Comparison of ENCODE assay signal across 9 mouse cellular contexts in genomic region chr7:16491759-16492158, GRCm38 (mm10). TPM values are rescaled to one million over a fixed set of nuclear protein-coding genes. Genes with fewer than 3 reads are reported as not detected.
A peak's percentile ranks its signal among the peaks of the same experiment; 100 is the strongest.
DNase-seq lines count a peak whose midpoint lies in the region; ATAC-seq lines count a peak whose summit lies in the region.
"Had no signal": no experiment of that assay in that cellular context is flagged by ENCODE, and none has a peak within 500 bp of the region (broad histone marks: within the 10 kb centered on the region; RNA-seq: fewer than 3 reads in every experiment).

No protein-coding gene starts in this region.

- peak; percentile 46 for ATAC-seq in hindbrain, embryonic 13.5 days (ENCODE audit: low FRiP score)
- peak; percentile 80 for ATAC-seq in megakaryocyte-erythroid progenitor cell, adult 5-6 weeks (replicated peaks; ENCODE audit: low FRiP score, low TSS enrichment, poor library complexity, severe bottlenecking)

- H3K27ac ChIP-seq in forebrain, embryonic 10.5 days = no peak overlapping the region
- H3K27ac ChIP-seq in hindbrain, embryonic 13.5 days = no peak overlapping the region
- H3K27ac ChIP-seq: limb, embryonic 12.5 days had no signal

- H3K4me1 ChIP-seq in forebrain, embryonic 10.5 days = no peaks in the 10 kb centered on the region
- H3K4me1 ChIP-seq in hindbrain, embryonic 13.5 days (replicated peaks) = no peaks in the 10 kb centered on the region
- H3K4me1 ChIP-seq: limb, embryonic 12.5 days had no signal

- H3K27me3 ChIP-seq in forebrain, embryonic 10.5 days (ENCODE audit: poor library complexity, severe bottlenecking) = no peaks in the 10 kb centered on the region
- no peaks in the 10 kb centered on the region for H3K27me3 ChIP-seq in hindbrain, embryonic 13.5 days
- H3K27me3 ChIP-seq: limb, embryonic 12.5 days had no signal

- H3K9me3 ChIP-seq in forebrain, embryonic 10.5 days = no peaks in the 10 kb centered on the region
- H3K9me3 ChIP-seq in hindbrain, embryonic 13.5 days = no peaks in the 10 kb centered on the region
- H3K9me3 ChIP-seq: limb, embryonic 12.5 days had no signal

- H3K4me3 ChIP-seq in forebrain, embryonic 10.5 days = no peak overlapping the region
- no peak overlapping the region for H3K4me3 ChIP-seq in hindbrain, embryonic 13.5 days
- H3K4me3 ChIP-seq: limb, embryonic 12.5 days had no signal

- DNase-seq in adrenal gland, adult (ENCODE audit: inconsistent age in 2 of 2, low spot score in 1 of 2) = peak; percentile 54 to 84
- DNase-seq in adrenal gland, postnatal 4 days (ENCODE audit: low spot score in 2 of 2) = no peak
- peak; percentile 50 for DNase-seq in c-Kit-positive CD71-negative TER-119-negative erythroid progenitor cells, embryonic 14.5 days (ENCODE audit: low read depth)
- peak; percentile 66 for DNase-seq in forebrain, embryonic 10.5 days (ENCODE audit: extremely low spot score, low spot score)
- DNase-seq in layer of hippocampus, postnatal 25 days (ENCODE audit: extremely low spot score in 1 of 2, low spot score in 1 of 2) = peak; percentile 48 to 69
- peak; percentile 65 for DNase-seq in right cerebral cortex, postnatal 4 days

- H3K9ac ChIP-seq in hindbrain, embryonic 13.5 days = no peak overlapping the region
- H3K9ac ChIP-seq: limb, embryonic 12.5 days had no signal

- H3K36me3 ChIP-seq in forebrain, embryonic 10.5 days (replicated peaks) = peaks cover 18% of the 10 kb centered on the region
- H3K36me3 ChIP-seq in hindbrain, embryonic 13.5 days = peaks cover 22% of the 10 kb centered on the region

- 27% methylated on average over 3 of the region's 3 CpGs for WGBS in forebrain, embryonic 10.5 days
- 32% methylated on average over 3 of the region's 3 CpGs for WGBS in hindbrain, embryonic 13.5 days

- no peak overlapping the region for H3K4me2 ChIP-seq in hindbrain, embryonic 13.5 days
- H3K4me2 ChIP-seq: limb, embryonic 12.5 days had no signal

RNA-seq across cellular contexts. Expression of gene Npas1, which starts 14.2 kb away (rescaled TPM):
- total RNA-seq in adrenal gland, postnatal 4 days (2021) = under 1 TPM in 1 of 2 experiments, not detected in 1; 0.20 TPM
- polyA plus RNA-seq in forebrain, embryonic 10.5 days (2016; fragmentation: Nextera tagmentation; extraction: Ambion mirVana) = 0.71 and 1.2 TPM in 2 replicates
- polyA plus RNA-seq in hindbrain, embryonic 13.5 days (2015; fragmentation: Nextera tagmentation; extraction: Ambion mirVana) = 2.3 and 2.5 TPM in 2 replicates
- 10 to 100 TPM; 18.8 to 19.8 TPM for total RNA-seq in layer of hippocampus, postnatal 25 days (2021)
- total RNA-seq in megakaryocyte-erythroid progenitor cell, adult 5-6 weeks (2014; fragmentation: Nextera tagmentation) = not detected in 2 replicates
- total RNA-seq in megakaryocyte-erythroid progenitor cell, adult 5-6 weeks (2017) = not detected in 2 replicates

RNA-seq across cellular contexts. Expression of gene Tmem160, which starts 39.2 kb away (rescaled TPM):
- total RNA-seq in adrenal gland, postnatal 4 days (2021) = 10 to 100 TPM; 39.1 to 39.9 TPM
- polyA plus RNA-seq in forebrain, embryonic 10.5 days (2016; fragmentation: Nextera tagmentation; extraction: Ambion mirVana) = 64.4 and 68.5 TPM in 2 replicates
- 55.9 and 60.8 TPM in 2 replicates for polyA plus RNA-seq in hindbrain, embryonic 13.5 days (2015; fragmentation: Nextera tagmentation; extraction: Ambion mirVana)
- 10 to 100 TPM; 62.5 to 81.2 TPM for total RNA-seq in layer of hippocampus, postnatal 25 days (2021)
- total RNA-seq in megakaryocyte-erythroid progenitor cell, adult 5-6 weeks (2014; fragmentation: Nextera tagmentation) = 34.3 and 39.2 TPM in 2 replicates
- total RNA-seq in megakaryocyte-erythroid progenitor cell, adult 5-6 weeks (2017) = 16.3 and 16.9 TPM in 2 replicates

Comparison
In these comparisons a context has a peak if more than half of its experiments do, and no peak if none do; other contexts are left out.
1. DNase-seq: peak in adrenal gland, adult (2 of 2), c-Kit-positive CD71-negative TER-119-negative erythroid progenitor cells, embryonic 14.5 days (single experiment), forebrain, embryonic 10.5 days (single experiment), layer of hippocampus, postnatal 25 days (2 of 2) and right cerebral cortex, postnatal 4 days (single experiment); none in adrenal gland, postnatal 4 days (0 of 2).
2. RNA of gene Npas1, which starts 14.2 kb away (total RNA-seq): 18.8 to 19.8 TPM in layer of hippocampus, postnatal 25 days; 0.20 TPM in adrenal gland, postnatal 4 days and not detected in megakaryocyte-erythroid progenitor cell, adult 5-6 weeks; every median in the first group is over 10 times any median in the second.